Mouse (Mus musculus) forebrain, embryonic 16.5 days (tissue): Measurements from ENCODE around the gene Orm2. TPM values are rescaled to one million over a fixed set of nuclear protein-coding genes. Genes with fewer than 3 reads are reported as not detected.

Experiments
- ATAC-seq: fragments of 200-750 bp; cut with Nextera tagmentation; 2 replicates; pipeline ENCODE4 v1.8.0; 2017; ENCODE audit warnings: mild to moderate bottlenecking, moderate library complexity
- H3K27ac ChIP-seq: fragments of 300-500 bp; sonication (generic); 2 replicates; pipeline ENCODE4 v1.5.1; 2014; ENCODE audit warnings: low read length, control low read depth
- H3K27me3 ChIP-seq: fragments of 300-500 bp; sonication (generic); replicated peaks from 2 replicates; pipeline ENCODE4 v1.6.1; 2014; ENCODE audit warnings: low read length; ENCODE audit not compliant: control insufficient read depth, insufficient read depth
- H3K36me3 ChIP-seq: fragments of 300-500 bp; sonication (generic); 2 replicates; pipeline ENCODE4 v1.6.1; 2014; ENCODE audit not compliant: control insufficient read depth, insufficient read depth
- H3K4me1 ChIP-seq: fragments of 300-500 bp; sonication (generic); replicated peaks from 2 replicates; pipeline ENCODE4 v1.6.1; 2014; ENCODE audit warnings: low read length; ENCODE audit not compliant: control insufficient read depth, insufficient read depth
- H3K4me2 ChIP-seq: fragments of 300-500 bp; sonication (generic); 2 replicates; pipeline ENCODE4 v1.6.1; 2014; ENCODE audit warnings: mild to moderate bottlenecking, low read length, control low read depth
- H3K4me3 ChIP-seq: fragments of 300-500 bp; sonication (generic); replicated peaks from 2 replicates; pipeline ENCODE4 v1.5.1; 2014; ENCODE audit warnings: mild to moderate bottlenecking, low read length, control low read depth
- H3K9ac ChIP-seq: fragments of 300-500 bp; sonication (generic); replicated peaks from 2 replicates; pipeline ENCODE4 v1.6.1; 2014; ENCODE audit warnings: low read depth, low read length, control low read depth
- H3K9me3 ChIP-seq: fragments of 300-500 bp; sonication (generic); 2 replicates; pipeline ENCODE4 v1.6.1; 2016; ENCODE audit warnings: low read length; ENCODE audit not compliant: control insufficient read depth
- WGBS: fragments of 180-500 bp; shearing (Covaris S2); extraction: QIAGEN DNeasy Blood & Tissue Kit; methylation state at CpG from one replicate; pipeline ENCODE4 v1.1.7; 2014; 5-methylcytosine and 5-hydroxymethylcytosine counted together
- polyA plus RNA-seq: library from polyadenylated mRNA; unstranded; fragments of >200 nt; fragmentation: Nextera tagmentation; extraction: Ambion mirVana; gene quantifications from 2 replicates; pipeline ENCODE4 v1.2.1, GENCODE M21; 2015

Orm2 gene
- polyA plus RNA-seq, 1 experiment from 2014 or later = not detected

- no peak within 1 kb of the TSS for H3K9ac ChIP-seq
- H3K36me3 ChIP-seq = no peaks in the 10 kb centered on the region
- H3K4me3 ChIP-seq = no peak within 1 kb of the TSS
- H3K27ac ChIP-seq = no peak within 1 kb of the TSS
- H3K4me1 ChIP-seq = no peaks in the 10 kb centered on the region
- no peaks in the 10 kb centered on the region for H3K9me3 ChIP-seq
- ATAC-seq = no peak
- WGBS = 94% methylated on average over 8 of the region's 8 CpGs
- no peak within 1 kb of the TSS for H3K4me2 ChIP-seq
- no peaks in the 10 kb centered on the region for H3K27me3 ChIP-seq
Observed at GRCm38 (mm10) chr4:63344295-63344694, 18.0 kb upstream of the Orm2 start, which contains the start of gene Orm1. Gene Orm1 (plus strand): TSS chr4:63344560.

GRCm38 (mm10) chr4:63345261-63345660, 17.0 kb upstream of the Orm2 start:
- no peak overlapping the region for H3K4me3 ChIP-seq
- H3K27me3 ChIP-seq = no peaks in the 10 kb centered on the region
- no peaks in the 10 kb centered on the region for H3K36me3 ChIP-seq
- H3K4me1 ChIP-seq = no peaks in the 10 kb centered on the region
- H3K27ac ChIP-seq = no peak overlapping the region
- no peak for ATAC-seq
- no peak overlapping the region for H3K9ac ChIP-seq
- no peaks in the 10 kb centered on the region for H3K9me3 ChIP-seq
- no peak overlapping the region for H3K4me2 ChIP-seq

DNA sequence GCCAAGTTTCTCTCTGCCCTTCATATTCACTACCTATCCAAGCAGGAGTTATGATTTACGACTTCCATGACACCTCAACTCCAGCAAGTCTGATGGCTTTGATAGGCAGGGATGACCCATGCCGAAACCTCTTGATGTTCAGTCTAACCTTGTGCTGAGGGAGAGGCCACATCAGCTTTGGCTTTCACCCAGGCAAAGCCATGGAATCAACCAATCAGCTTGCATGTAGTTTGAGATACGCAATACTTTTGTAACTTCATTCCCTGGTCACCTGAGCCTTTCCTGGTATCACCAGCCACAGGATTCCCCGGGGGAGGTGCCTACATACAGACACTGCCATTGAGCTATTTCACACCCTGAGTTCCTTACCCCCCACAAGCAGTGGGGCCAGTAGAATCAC, 15.6 kb upstream of the Orm2 start:
- no peaks in the 10 kb centered on the region for H3K4me1 ChIP-seq
- ATAC-seq = no peak
- no peak overlapping the region for H3K9ac ChIP-seq
- H3K4me3 ChIP-seq = no peak overlapping the region
- H3K36me3 ChIP-seq = no peaks in the 10 kb centered on the region
- no peaks in the 10 kb centered on the region for H3K27me3 ChIP-seq
- WGBS = 83% methylated on average over 4 of the region's 4 CpGs
- no peak overlapping the region for H3K4me2 ChIP-seq
- H3K27ac ChIP-seq = no peak overlapping the region
- H3K9me3 ChIP-seq = no peaks in the 10 kb centered on the region

DNA sequence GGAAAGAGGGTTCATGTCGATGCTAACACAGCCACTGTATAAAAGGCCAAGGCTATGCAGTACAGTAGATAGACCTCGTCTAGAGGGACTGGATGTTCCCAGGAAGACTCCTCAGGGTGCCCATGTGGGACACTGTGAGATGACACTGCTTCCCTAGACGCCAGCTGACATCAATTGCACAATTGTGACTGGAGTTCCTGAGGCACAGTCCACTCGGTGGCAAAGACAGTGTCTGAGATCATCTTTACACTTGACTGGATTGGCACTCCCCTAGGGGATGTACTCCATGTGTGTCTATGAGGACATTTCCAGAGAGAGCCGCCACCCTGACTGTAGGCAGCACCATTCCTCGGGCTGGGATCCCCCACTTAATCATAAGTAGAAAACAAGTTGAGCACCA, 13.7 kb upstream of the Orm2 start:
- Histone ChIP-seq H3K27me3 (no peaks in the 10 kb centered on the region), H3K9me3 (no peaks in the 10 kb centered on the region), H3K4me3 (no peak overlapping the region), H3K27ac (no peak overlapping the region), H3K9ac (no peak overlapping the region), H3K36me3 (no peaks in the 10 kb centered on the region), H3K4me1 (no peaks in the 10 kb centered on the region), H3K4me2 (no peak overlapping the region)
- WGBS = 73% methylated on average over 6 of the region's 6 CpGs
- no peak for ATAC-seq

DNA sequence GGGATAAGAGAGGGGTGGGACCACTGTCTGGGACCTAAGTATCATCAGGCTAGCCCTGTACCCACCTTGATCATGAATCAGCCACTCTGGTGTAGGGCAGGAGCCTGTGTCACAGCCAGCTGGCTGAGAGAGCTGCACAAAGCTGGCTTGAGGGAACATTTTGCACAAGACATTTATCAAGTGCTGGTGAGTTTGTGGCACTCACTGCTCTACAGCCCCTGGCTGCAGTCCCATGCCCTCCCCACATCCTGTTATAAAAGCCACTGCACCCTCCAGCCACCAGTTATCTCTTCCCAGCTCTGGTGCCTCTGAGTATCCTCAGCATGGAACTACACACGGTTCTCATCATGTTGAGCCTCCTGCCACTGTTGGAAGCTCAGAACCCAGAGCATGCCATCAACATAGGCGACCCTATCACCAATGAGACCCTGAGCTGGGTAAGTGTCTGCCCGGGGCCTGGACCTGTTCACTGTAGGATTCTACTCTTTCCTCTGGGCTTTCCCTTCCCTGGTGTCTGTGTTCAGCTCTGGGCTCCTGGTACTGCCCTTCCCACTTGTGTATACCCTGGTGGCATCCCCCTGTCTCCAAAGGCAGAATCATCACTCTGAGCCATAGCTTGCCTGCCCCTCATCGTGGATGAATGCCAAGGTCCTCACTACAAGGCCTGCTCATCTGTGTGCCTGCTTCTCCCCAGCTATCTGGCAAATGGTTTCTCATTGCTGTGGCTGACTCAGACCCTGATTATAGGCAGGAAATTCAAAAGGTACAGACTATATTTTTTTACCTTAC, 6.2 kb upstream of the Orm2 start, which contains the start of gene Orm3:
Gene Orm3, plus strand, starts transcription at position 286 of the 789 bp plus-strand sequence.
- Histone ChIP-seq H3K27me3 (no peaks in the 10 kb centered on the region), H3K27ac (no peak within 1 kb of the TSS), H3K4me2 (no peak within 1 kb of the TSS), H3K4me3 (no peak within 1 kb of the TSS), H3K36me3 (no peaks in the 10 kb centered on the region), H3K4me1 (no peaks in the 10 kb centered on the region), H3K9ac (no peak within 1 kb of the TSS), H3K9me3 (no peaks in the 10 kb centered on the region)
- ATAC-seq = no peak
- WGBS = 81% methylated on average over 4 of the region's 4 CpGs

- H3K9me3 ChIP-seq = no peaks in the 10 kb centered on the region
- WGBS = 75% methylated on average over 2 of the region's 2 CpGs
Observed at GRCm38 (mm10) chr4:63356981-63357570, 5.2 kb upstream of the Orm2 start.

DNA sequence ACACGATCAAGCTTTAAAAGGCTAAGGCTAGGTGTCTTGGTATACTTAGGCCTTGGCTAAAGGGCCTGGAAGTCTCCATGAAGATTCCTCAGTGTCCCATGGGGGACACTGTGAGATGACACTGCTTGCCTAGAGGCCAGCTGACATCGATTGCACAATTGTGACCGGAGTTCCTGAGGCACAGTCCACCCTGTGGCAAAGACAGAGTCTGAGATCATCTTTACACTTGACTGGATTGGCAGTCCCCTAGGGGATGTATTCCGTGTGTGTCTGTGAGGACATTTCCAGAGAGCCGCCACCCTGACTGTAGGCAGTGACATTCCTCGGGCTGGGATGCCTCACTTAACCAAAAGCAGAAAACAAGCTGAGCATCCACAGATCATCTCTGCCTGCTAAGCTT, 2.4 kb upstream of the Orm2 start:
- Histone ChIP-seq H3K9me3 (no peaks in the 10 kb centered on the region), H3K36me3 (no peaks in the 10 kb centered on the region), H3K4me3 (no peak overlapping the region), H3K9ac (no peak overlapping the region), H3K27ac (no peak overlapping the region), H3K27me3 (no peaks in the 10 kb centered on the region), H3K4me2 (no peak overlapping the region), H3K4me1 (no peaks in the 10 kb centered on the region)
- ATAC-seq = no peak
- WGBS = 79% methylated on average over 6 of the region's 6 CpGs

More at GRCm38 (mm10) chr4:63356981-63357570, 5.2 kb upstream of the Orm2 start:
- H3K4me1 ChIP-seq = no peaks in the 10 kb centered on the region
- no peaks in the 10 kb centered on the region for H3K27me3 ChIP-seq
- no peak overlapping the region for H3K4me2 ChIP-seq
- no peak overlapping the region for H3K27ac ChIP-seq
- no peak overlapping the region for H3K4me3 ChIP-seq
- no peak for ATAC-seq
- H3K9ac ChIP-seq = no peak overlapping the region
- H3K36me3 ChIP-seq = no peaks in the 10 kb centered on the region

GRCm38 (mm10) chr4:63368577-63368976, 6.3 kb downstream of the Orm2 start:
- no peaks in the 10 kb centered on the region for H3K27me3 ChIP-seq
- H3K4me3 ChIP-seq = no peak overlapping the region
- no peaks in the 10 kb centered on the region for H3K9me3 ChIP-seq
- peaks cover 10% of the 10 kb centered on the region for H3K36me3 ChIP-seq
- H3K4me1 ChIP-seq = no peaks in the 10 kb centered on the region
- no peak overlapping the region for H3K4me2 ChIP-seq
- no peak overlapping the region for H3K9ac ChIP-seq
- 14% methylated on average over 4 of the region's 4 CpGs for WGBS
- H3K27ac ChIP-seq = no peak overlapping the region
- ATAC-seq = peak; percentile 70

- H3K4me1 ChIP-seq = peaks cover 10% of the 10 kb centered on the region
- H3K27me3 ChIP-seq = no peaks in the 10 kb centered on the region
- WGBS = 37% methylated on average over 7 of the region's 7 CpGs
- ATAC-seq = no peak
- H3K9ac ChIP-seq = no peak overlapping the region
- H3K4me2 ChIP-seq = no peak overlapping the region
- H3K27ac ChIP-seq = no peak overlapping the region
- peaks cover 10% of the 10 kb centered on the region for H3K36me3 ChIP-seq
- H3K9me3 ChIP-seq = no peaks in the 10 kb centered on the region
- H3K4me3 ChIP-seq = no peak overlapping the region
Observed at GRCm38 (mm10) chr4:63370897-63371296, 8.6 kb downstream of the Orm2 start.
